ENCODE assay signal across 9 mouse cellular contexts in the genomic region with DNA sequence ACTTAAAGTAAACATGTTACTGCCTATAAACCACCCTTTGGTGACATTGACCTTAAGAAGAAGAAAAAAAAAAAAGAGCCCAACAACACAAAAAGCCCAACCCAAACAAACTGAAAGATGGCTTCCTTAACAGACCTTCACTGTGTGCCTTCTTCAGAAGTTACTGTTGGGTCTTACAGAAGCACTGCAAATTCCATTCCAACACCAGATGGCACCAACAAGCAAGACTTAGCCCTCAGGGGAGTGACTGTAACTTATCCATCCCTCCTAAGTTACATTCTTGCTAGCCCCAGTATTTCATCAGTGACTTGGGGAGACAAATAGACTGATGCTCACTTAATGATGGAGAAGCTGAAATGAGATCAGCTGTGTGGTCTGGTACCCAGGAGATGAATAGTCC. TPM values are rescaled to one million over a fixed set of nuclear protein-coding genes. Genes with fewer than 3 reads are reported as not detected.
DNase-seq lines count a peak whose midpoint lies in the region; ATAC-seq lines count a peak whose summit lies in the region.
"Had no signal": no experiment of that assay in that cellular context is flagged by ENCODE, and none has a peak within 500 bp of the region (broad histone marks: within the 10 kb centered on the region; RNA-seq: fewer than 3 reads in every experiment).

No protein-coding gene starts in this region.

- H3K4me2 ChIP-seq in heart, embryonic 12.5 days, result no peak overlapping the region
- H3K4me2 ChIP-seq: liver, embryonic 13.5 days had no signal

- ATAC-seq in heart, embryonic 12.5 days (ENCODE audit: insufficient number of reproducible peaks, low FRiP score), result no peak

- peak; percentile 11 to 42 for DNase-seq in heart, adult 18-20 months
- DNase-seq in spleen, postnatal 36 days (ENCODE audit: low spot score in 2 of 2), result peak; percentile 17 to 18
- no peak for DNase-seq in spleen, adult 12 weeks (ENCODE audit: low spot score)
- DNase-seq in induced T-regulatory cell, adult 2 months (ENCODE audit: low read depth), result peak; percentile 64
- peak; percentile 21 for DNase-seq in right cerebral cortex, postnatal 4 days
- DNase-seq in ovary, adult 18-20 months (ENCODE audit: low spot score), result no peak
- DNase-seq in testis, postnatal 14 days (ENCODE audit: low spot score), result no peak
- DNase-seq: liver, embryonic 13.5 days had no signal

- H3K36me3 ChIP-seq in heart, embryonic 12.5 days, result no peaks in the 10 kb centered on the region
- H3K36me3 ChIP-seq: liver, embryonic 13.5 days had no signal

- H3K9ac ChIP-seq in heart, embryonic 12.5 days, result no peak overlapping the region
- H3K9ac ChIP-seq: liver, embryonic 13.5 days had no signal

- H3K27me3 ChIP-seq in heart, embryonic 12.5 days (replicated peaks), result no peaks in the 10 kb centered on the region
- H3K27me3 ChIP-seq: liver, embryonic 13.5 days had no signal

- H3K9me3 ChIP-seq in heart, embryonic 12.5 days (replicated peaks), result no peaks in the 10 kb centered on the region
- H3K9me3 ChIP-seq: liver, embryonic 13.5 days had no signal

- H3K4me1 ChIP-seq in heart, embryonic 12.5 days (replicated peaks), result peaks cover 7% of the 10 kb centered on the region
- H3K4me1 ChIP-seq: liver, embryonic 13.5 days had no signal

- H3K27ac ChIP-seq in heart, embryonic 12.5 days (ENCODE audit: poor library complexity, severe bottlenecking), result no peak overlapping the region
- H3K27ac ChIP-seq: liver, embryonic 13.5 days had no signal

- no peak overlapping the region for H3K4me3 ChIP-seq in heart, embryonic 12.5 days
- H3K4me3 ChIP-seq: liver, embryonic 13.5 days had no signal

RNA-seq across cellular contexts. Expression of gene Lrp11, which starts 11.6 kb away (rescaled TPM):
- total RNA-seq in heart, adult 18-20 months (2021), result 1 to 10 TPM; 2.9 TPM
- 3.2 and 3.9 TPM in 2 replicates for polyA plus RNA-seq in heart, embryonic 12.5 days (2016; fragmentation: Nextera tagmentation; extraction: Ambion mirVana)

Comparison
In these comparisons a context has a peak if more than half of its experiments do, and no peak if none do; other contexts are left out.
1. DNase-seq: peak in heart, adult 18-20 months (2 of 2), spleen, postnatal 36 days (2 of 2), induced T-regulatory cell, adult 2 months (single experiment) and right cerebral cortex, postnatal 4 days (single experiment); none in spleen, adult 12 weeks (single experiment), ovary, adult 18-20 months (single experiment) and testis, postnatal 14 days (single experiment).